Comparison of ENCODE assay signal across 8 mouse cellular contexts in the genomic region with DNA sequence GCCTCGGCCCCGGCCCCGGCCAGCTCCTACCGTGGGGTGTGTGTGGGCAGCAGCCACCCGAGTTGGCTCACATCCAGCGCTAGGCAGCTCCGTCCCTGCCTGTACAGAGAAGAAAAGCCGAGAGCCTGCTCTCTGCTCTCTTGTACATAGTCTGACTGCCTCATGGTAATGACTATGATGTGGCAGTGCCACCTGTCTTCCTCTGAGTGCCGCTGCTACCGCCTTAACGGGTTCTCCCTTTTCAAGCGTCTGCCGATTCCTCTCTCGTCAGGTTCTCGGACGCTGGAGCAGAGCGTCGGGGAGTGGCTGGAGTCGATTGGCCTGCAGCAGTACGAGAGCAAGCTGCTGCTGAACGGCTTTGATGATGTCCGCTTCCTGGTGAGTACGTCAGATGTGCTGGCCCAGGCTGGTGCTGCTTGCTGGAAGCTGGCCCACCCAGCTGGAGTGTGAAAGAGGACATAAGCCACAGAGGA. TPM values are rescaled to one million over a fixed set of nuclear protein-coding genes. Genes with fewer than 3 reads are reported as not detected.
DNase-seq lines count a peak whose midpoint lies in the region; ATAC-seq and TF ChIP-seq lines count a peak whose summit lies in the region.

No protein-coding gene starts in this region.

- H3K4me3 ChIP-seq in liver, postnatal 0 days (ENCODE audit: low read depth, low read length): no peak overlapping the region
- H3K4me3 ChIP-seq in liver, embryonic 11.5 days (ENCODE audit: low read depth, low read length): no peak overlapping the region
- peak overlapping the region; percentile 22; the same call in 1 of the 2 replicates for H3K4me3 ChIP-seq in forebrain, embryonic 11.5 days (ENCODE audit: low read depth, low read length)

- no peak for TF ChIP-seq EP300 in liver, postnatal 0 days (IDR thresholded peaks at IDR 0.05; ENCODE audit: low read depth)

- no peak overlapping the region for H3K27ac ChIP-seq in liver, postnatal 0 days (ENCODE audit: low read depth)
- H3K27ac ChIP-seq in liver, embryonic 11.5 days (ENCODE audit: low read depth, low read length): no peak overlapping the region
- H3K27ac ChIP-seq in forebrain, embryonic 11.5 days (ENCODE audit: low read depth, low read length): peak overlapping the region; percentile 46; the same call in 1 of the 2 replicates

- H3K4me1 ChIP-seq in liver, postnatal 0 days (ENCODE audit: insufficient read depth): no peaks in the 10 kb centered on the region
- no peaks in the 10 kb centered on the region for H3K4me1 ChIP-seq in liver, embryonic 11.5 days (replicated peaks; ENCODE audit: control insufficient read depth, insufficient read depth, low read length)
- H3K4me1 ChIP-seq in forebrain, embryonic 11.5 days (replicated peaks; ENCODE audit: control insufficient read depth, insufficient read depth, low read length): peaks cover 18% of the 10 kb centered on the region

- no peak for DNase-seq in liver, postnatal 0 days
- no peak for DNase-seq in liver, embryonic 11.5 days (ENCODE audit: low spot score)
- no peak for DNase-seq in forebrain, embryonic 11.5 days (ENCODE audit: low spot score)
- peak; percentile 48 for DNase-seq in kidney, postnatal 14 days
- DNase-seq in lung, postnatal 4 days: peak; percentile 63 to 80
- DNase-seq in B cell, adult 2 months: no peak
- no peak for DNase-seq in ovary, adult 18-20 months (ENCODE audit: low spot score)
- DNase-seq in urinary bladder, adult 2 months (ENCODE audit: low spot score): no peak

- 82% methylated on average over 23 of the region's 23 CpGs for WGBS in liver, postnatal 0 days (ENCODE audit: insufficient replicate concordance)
- 76% methylated on average over 23 of the region's 23 CpGs for WGBS in liver, embryonic 11.5 days
- 67% methylated on average over 21 of the region's 23 CpGs for WGBS in forebrain, embryonic 11.5 days

- peaks cover 24% of the 10 kb centered on the region for H3K36me3 ChIP-seq in liver, postnatal 0 days (replicated peaks; ENCODE audit: insufficient read depth, low read length)
- peaks cover 3% of the 10 kb centered on the region; the same call in 1 of the 2 replicates for H3K36me3 ChIP-seq in liver, embryonic 11.5 days (ENCODE audit: control insufficient read depth, insufficient read depth, low read length)
- H3K36me3 ChIP-seq in forebrain, embryonic 11.5 days (ENCODE audit: control insufficient read depth, insufficient read depth, low read length): no peaks in the 10 kb centered on the region

- no peaks in the 10 kb centered on the region for H3K27me3 ChIP-seq in liver, postnatal 0 days (ENCODE audit: insufficient read depth, low read length)
- H3K27me3 ChIP-seq in liver, embryonic 11.5 days (replicated peaks; ENCODE audit: control insufficient read depth, insufficient read depth, low read length): no peaks in the 10 kb centered on the region
- H3K27me3 ChIP-seq in forebrain, embryonic 11.5 days (ENCODE audit: control insufficient read depth, insufficient read depth, low read length): no peaks in the 10 kb centered on the region

- 0 out of 2 replicates have a peak, but pooled peaks have one; percentile 3 for TF ChIP-seq CTCF in liver, postnatal 0 days (IDR thresholded peaks at IDR 0.05; ENCODE audit: low read depth)

- no peak overlapping the region for H3K4me2 ChIP-seq in liver, postnatal 0 days (ENCODE audit: low read depth, low read length)
- no peak overlapping the region for H3K4me2 ChIP-seq in liver, embryonic 11.5 days
- H3K4me2 ChIP-seq in forebrain, embryonic 11.5 days (ENCODE audit: low read depth, low read length, severe bottlenecking): peak overlapping the region; percentile 29; the same call in 1 of the 2 replicates

- no peak for ATAC-seq in liver, postnatal 0 days
- no peak for ATAC-seq in liver, embryonic 11.5 days (replicated peaks; ENCODE audit: low FRiP score)
- ATAC-seq in forebrain, embryonic 11.5 days (replicated peaks; ENCODE audit: low FRiP score): peak; percentile 37; the same call in 1 of the 2 replicates

- no peak overlapping the region for H3K9ac ChIP-seq in liver, postnatal 0 days (replicated peaks)
- H3K9ac ChIP-seq in liver, embryonic 11.5 days (ENCODE audit: low read depth, low read length): no peak overlapping the region
- peak overlapping the region; percentile 32 for H3K9ac ChIP-seq in forebrain, embryonic 11.5 days (ENCODE audit: low read length)

- H3K9me3 ChIP-seq in liver, postnatal 0 days (ENCODE audit: low read length): no peaks in the 10 kb centered on the region
- no peaks in the 10 kb centered on the region for H3K9me3 ChIP-seq in liver, embryonic 11.5 days (ENCODE audit: control insufficient read depth, low read length)
- no peaks in the 10 kb centered on the region for H3K9me3 ChIP-seq in forebrain, embryonic 11.5 days (ENCODE audit: control insufficient read depth, low read length)

RNA-seq across cellular contexts. Expression of gene Tcp11, which starts 38.1 kb away (rescaled TPM):
- polyA plus RNA-seq in liver, postnatal 0 days (2015; fragmentation: Nextera tagmentation; extraction: Ambion mirVana): 0.07 TPM in 1 of 2 replicates, not detected in the other
- polyA plus RNA-seq in liver, embryonic 11.5 days (2014; fragmentation: Nextera tagmentation; extraction: Ambion mirVana): 0.61 and 0.97 TPM in 2 replicates
- 0.39 and 1.0 TPM in 2 replicates for polyA plus RNA-seq in forebrain, embryonic 11.5 days (2014; fragmentation: Nextera tagmentation; extraction: Ambion mirVana)
- 0.19 and 0.43 TPM in 2 replicates for polyA plus RNA-seq in urinary bladder, adult 2 months (2012; rRNA removed)

Comparison
In these comparisons a context has a peak if more than half of its experiments do, and no peak if none do; other contexts are left out.
1. DNase-seq: peak in kidney, postnatal 14 days (single experiment) and lung, postnatal 4 days (2 of 2); none in liver, postnatal 0 days (single experiment), liver, embryonic 11.5 days (single experiment), forebrain, embryonic 11.5 days (single experiment), B cell, adult 2 months (0 of 2), ovary, adult 18-20 months (single experiment) and urinary bladder, adult 2 months (single experiment).